Mouse (Mus musculus): ENCODE results near the gene Arrb2.
A peak's percentile ranks its signal among the peaks of the same experiment; 100 is the strongest.
"Not testable (repeated sequence)": the region's sequence is repeated elsewhere in the genome, so short reads cannot be mapped to it uniquely, and the experiment has no call there.

The Arrb2 gene

GRCm38 (mm10) chr11:70432048-70432894 is at the start of gene Arrb2:
TSS of gene Arrb2 (plus strand) at chr11:70432635.
- DNase-seq = peak; percentile 98

- no peak for DNase-seq
Observed at GRCm38 (mm10) chr11:70384136-70384535, 48.3 kb upstream of the Arrb2 start.

GRCm38 (mm10) chr11:70387436-70387835 is 45.0 kb upstream of the Arrb2 start:
- no peak for DNase-seq

- DNase-seq = no peak
Observed at GRCm38 (mm10) chr11:70389421-70389820, 43.0 kb upstream of the Arrb2 start.

GRCm38 (mm10) chr11:70403598-70403997 is 28.8 kb upstream of the Arrb2 start:
- no peak for DNase-seq

GRCm38 (mm10) chr11:70409594-70410296 is 22.7 kb upstream of the Arrb2 start, which contains the start of gene Pelp1:
TSS of gene Pelp1 (minus strand) at chr11:70410031.
- DNase-seq = peak; percentile 82

GRCm38 (mm10) chr11:70410297-70410643 is 22.2 kb upstream of the Arrb2 start:
- DNase-seq = no peak

GRCm38 (mm10) chr11:70412591-70412990 is 19.8 kb upstream of the Arrb2 start:
- DNase-seq = no peak

GRCm38 (mm10) chr11:70413961-70414360 is 18.5 kb upstream of the Arrb2 start:
- peak; percentile 83 for DNase-seq

GRCm38 (mm10) chr11:70418199-70418598 is 14.2 kb upstream of the Arrb2 start:
- no peak for DNase-seq

GRCm38 (mm10) chr11:70419486-70419885 is 12.9 kb upstream of the Arrb2 start:
- DNase-seq = no peak

- DNase-seq = not testable (repeated sequence)
Observed at GRCm38 (mm10) chr11:70426598-70426997, 5.8 kb upstream of the Arrb2 start.

- peak; percentile 61 for DNase-seq
Observed at GRCm38 (mm10) chr11:70431574-70431973, 861 bp upstream of the Arrb2 start.

GRCm38 (mm10) chr11:70432895-70433568 is 597 bp downstream of the Arrb2 start:
- no peak for DNase-seq

- DNase-seq = peak; percentile 36
Observed at GRCm38 (mm10) chr11:70433569-70433943, 1.1 kb downstream of the Arrb2 start.

- DNase-seq = no peak
Observed at GRCm38 (mm10) chr11:70433951-70434350, 1.5 kb downstream of the Arrb2 start.

GRCm38 (mm10) chr11:70435476-70435875 is 3.0 kb downstream of the Arrb2 start:
- DNase-seq = no peak

- DNase-seq = no peak
Observed at GRCm38 (mm10) chr11:70437426-70437825, 5.0 kb downstream of the Arrb2 start.

- DNase-seq = no peak
Observed at GRCm38 (mm10) chr11:70438728-70439374, 6.4 kb downstream of the Arrb2 start.

- no peak for DNase-seq
Observed at GRCm38 (mm10) chr11:70440637-70441036, 8.2 kb downstream of the Arrb2 start.

GRCm38 (mm10) chr11:70441882-70442281 is 9.4 kb downstream of the Arrb2 start:
- DNase-seq = no peak

GRCm38 (mm10) chr11:70443964-70444363 is 11.5 kb downstream of the Arrb2 start:
- no peak for DNase-seq

GRCm38 (mm10) chr11:70444667-70445066 is 12.2 kb downstream of the Arrb2 start:
- DNase-seq = no peak
